Mouse (Mus musculus): Measurements from ENCODE around the gene Uba1.
A peak's percentile ranks its signal among the peaks of the same experiment; 100 is the strongest.

DNA sequence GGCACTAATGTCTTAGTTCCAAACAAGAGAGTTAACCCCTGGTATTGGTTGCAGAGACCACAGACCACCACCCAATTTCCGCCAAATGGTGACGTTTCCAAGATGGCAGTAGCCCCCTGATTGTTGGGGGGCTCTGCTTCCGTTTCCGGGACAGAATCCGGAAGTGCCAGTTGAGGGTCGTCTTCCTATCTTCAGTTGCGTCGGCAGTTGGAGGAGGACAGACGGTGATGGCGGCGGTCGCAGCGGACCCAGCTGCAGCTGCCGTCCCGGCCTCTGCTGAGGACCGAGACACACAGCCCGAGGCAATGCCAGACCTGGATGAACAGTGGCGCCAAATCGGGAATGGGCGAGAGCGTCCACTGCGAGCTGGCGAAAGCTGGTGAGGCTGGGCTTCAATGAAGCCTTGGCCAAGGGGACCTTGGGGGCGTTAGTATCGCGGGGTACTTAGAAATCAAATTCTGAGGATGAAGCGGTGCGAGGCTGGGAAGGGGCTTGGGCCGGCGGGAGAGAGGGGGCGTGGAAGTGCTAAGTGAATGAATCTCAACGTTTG is 45.7 kb downstream of the Uba1 start, which contains the start of gene Usp11:
- 0 out of 2 replicates have a peak, but pooled peaks have one; percentile 17 for TF ChIP-seq TCF12 (IDR thresholded peaks at IDR 0.05; ENCODE audit: low read depth, low read length)
- TF ChIP-seq JUND (conservative IDR thresholded peaks at IDR 0.05; ENCODE audit: low read depth, low read length): no peak

All from CH12.LX (cell line).